Mouse (Mus musculus) kidney, adult 8-10 months (tissue): Measurements from ENCODE around the gene Fcgr3.

ENCODE experiments used
- DNase-seq, 2 experiments: peaks; one replicate each; pipeline ENCODE4 v3.0.0; 2022

Fcgr3 gene

DNA sequence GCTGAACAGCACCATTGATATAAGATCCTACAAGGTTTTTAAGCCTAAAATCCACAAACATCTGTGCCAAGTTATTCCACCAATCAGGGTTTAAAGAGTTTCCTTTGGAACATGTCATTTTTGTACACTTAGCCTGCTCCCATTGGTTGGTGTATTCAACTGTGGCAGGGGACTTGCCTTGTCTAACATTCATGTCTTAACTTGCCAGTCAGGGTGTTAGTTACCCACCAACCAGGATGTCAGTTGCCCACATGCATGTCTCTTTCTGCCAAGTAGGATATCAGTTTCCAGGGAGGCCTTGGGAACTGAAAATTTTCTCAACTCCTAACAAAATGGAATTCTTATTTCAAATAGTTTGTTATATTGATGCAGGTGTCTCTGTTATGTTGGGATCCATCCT lies 59.1 kb downstream of the Fcgr3 start:
- DNase-seq: no peak

DNA sequence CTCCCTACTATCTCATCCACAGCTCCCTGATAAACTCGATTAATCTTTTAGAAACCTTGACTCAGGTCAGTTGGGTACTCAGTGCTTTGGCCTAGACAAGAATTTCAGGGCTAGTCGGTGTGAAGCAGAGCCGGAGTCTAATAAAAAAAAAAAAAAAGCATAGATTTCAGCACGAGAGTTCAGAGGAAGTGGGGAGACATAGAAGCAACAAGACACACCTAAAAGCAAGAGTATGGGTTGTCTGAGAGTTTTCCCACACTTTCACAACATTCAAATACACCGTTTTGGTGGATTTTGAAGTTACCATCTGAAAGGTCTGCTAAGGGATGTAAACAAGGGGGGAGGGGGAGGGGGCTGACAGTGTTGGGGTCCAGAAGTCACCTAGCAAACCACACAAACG lies 59.7 kb downstream of the Fcgr3 start:
- DNase-seq: no peak
